Mouse (Mus musculus): ENCODE measurements around the gene Tceal1. TPM values are rescaled to one million over a fixed set of nuclear protein-coding genes. Genes with fewer than 3 reads are reported as not detected.

Tceal1 gene
- total and polyA plus RNA-seq, 3 experiments = 0.08 TPM; not detected in 2

GRCm38 (mm10) chrX:136742241-136742640 lies 34.5 kb downstream of the Tceal1 start:
- peak overlapping the region; percentile 96 for H3K27ac ChIP-seq (ENCODE audit: insufficient read depth, low read depth)
- no peaks in the 10 kb centered on the region for H3K9me3 ChIP-seq (replicated peaks; ENCODE audit: low read length)
- peak overlapping the region; percentile 80 for H3K9ac ChIP-seq (ENCODE audit: insufficient read depth, low read depth)
- in situ Hi-C loops (cut with MboI; ENCODE audit: low pct_ligation_motif_present, low pct_unique_long_range_greater_than_20kb, low sequenced_read_pairs) (loop anchor here (10.0 to 25.0 kb wide), 2 partner anchors 117 to 270 kb away; no protein-coding TSS in a partner anchor), dilution Hi-C loops (cut with MboI; ENCODE audit: extremely low pct_ligation_motif_present, extremely low pct_unique_long_range_greater_than_20kb, low sequenced_read_pairs) (no loop called here)
- peak overlapping the region; percentile 75 for H3K4me2 ChIP-seq (ENCODE audit: insufficient read depth, low read depth, poor library complexity, severe bottlenecking)
- no peaks in the 10 kb centered on the region for H3K27me3 ChIP-seq (replicated peaks)
- DNase-seq (ENCODE audit: extremely low read depth) = peak; percentile 11
- peak; percentile 43; the same call in 1 of the 2 replicates for TF ChIP-seq CHD1 (IDR thresholded peaks at IDR 0.05; ENCODE audit: low read depth, low read length)
- TF ChIP-seq BHLHE40 (IDR thresholded peaks at IDR 0.05; ENCODE audit: low read depth, low read length) = no peak
- H3K36me3 ChIP-seq (replicated peaks in 1 of 2; ENCODE audit: control insufficient read depth in 1 of 2, insufficient read depth in 1 of 2, low read length in 1 of 2) = peaks cover 3 to 14% of the 10 kb centered on the region in 2 experiments
- H3K4me3 ChIP-seq (replicated peaks in 1 of 3; ENCODE audit: low read depth in 2 of 3, low read length in 2 of 3, poor library complexity in 1 of 3) = peak overlapping the region; percentile 58 to 85 (median 64)
- peaks cover 22% of the 10 kb centered on the region for H3K79me2 ChIP-seq (replicated peaks; ENCODE audit: control insufficient read depth, extremely low read depth, insufficient read depth, poor library complexity, severe bottlenecking)
- peaks cover 0 to 3% of the 10 kb centered on the region in 2 experiments; a peak in 1 of 4 replicates for H3K4me1 ChIP-seq (ENCODE audit: control insufficient read depth in 1 of 2, insufficient read depth in 2 of 2)

GRCm38 (mm10) chrX:136742661-136743103 lies 34.9 kb downstream of the Tceal1 start:
- Histone ChIP-seq H3K9me3 (replicated peaks; ENCODE audit: low read length) (no peaks in the 10 kb centered on the region), H3K79me2 (replicated peaks; ENCODE audit: control insufficient read depth, extremely low read depth, insufficient read depth, poor library complexity, severe bottlenecking) (peaks cover 22% of the 10 kb centered on the region), H3K4me1 (ENCODE audit: control insufficient read depth in 1 of 2, insufficient read depth in 2 of 2) (peaks cover 0 to 3% of the 10 kb centered on the region in 2 experiments; a peak in 1 of 4 replicates), H3K36me3 (replicated peaks in 1 of 2; ENCODE audit: control insufficient read depth in 1 of 2, insufficient read depth in 1 of 2, low read length in 1 of 2) (peaks cover 3 to 16% of the 10 kb centered on the region in 2 experiments), H3K4me2 (ENCODE audit: insufficient read depth, low read depth, poor library complexity, severe bottlenecking) (peak overlapping the region; percentile 75), H3K9ac (ENCODE audit: insufficient read depth, low read depth) (peak overlapping the region; percentile 80), H3K27me3 (replicated peaks) (no peaks in the 10 kb centered on the region), H3K27ac (ENCODE audit: insufficient read depth, low read depth) (peak overlapping the region; percentile 96; the same call in 1 of the 2 replicates), H3K4me3 (replicated peaks in 1 of 3; ENCODE audit: low read depth in 2 of 3, low read length in 2 of 3, poor library complexity in 1 of 3) (peak overlapping the region; percentile 58 to 85 (median 64))
- DNase-seq (ENCODE audit: extremely low read depth) = peak; percentile 71
- dilution Hi-C loops (cut with MboI; ENCODE audit: extremely low pct_ligation_motif_present, extremely low pct_unique_long_range_greater_than_20kb, low sequenced_read_pairs) = no loop called here
- TF ChIP-seq SMC3 (IDR thresholded peaks at IDR 0.05; ENCODE audit: low read depth, low read length) (peak; percentile 17), USF1 (IDR thresholded peaks at IDR 0.05; ENCODE audit: low read depth, low read length) (no peak), CTCF (conservative IDR thresholded peaks at IDR 0.05 in 1 of 2, IDR thresholded peaks at IDR 0.05 in 1 of 2; ENCODE audit: low read depth in 2 of 2, low read length in 2 of 2) (peak; percentile 28 to 65; a peak in 2 of 4 replicates), TBP (conservative IDR thresholded peaks at IDR 0.05; ENCODE audit: low read depth, low read length) (no peak), ZNF384 (IDR thresholded peaks at IDR 0.05; ENCODE audit: low read depth, low read length) (peak; percentile 74), RAD21 (IDR thresholded peaks at IDR 0.05; ENCODE audit: low read depth, low read length) (peak; percentile 56), JUND (conservative IDR thresholded peaks at IDR 0.05; ENCODE audit: low read depth, low read length) (no peak)
- in situ Hi-C loops (cut with MboI; ENCODE audit: low pct_ligation_motif_present, low pct_unique_long_range_greater_than_20kb, low sequenced_read_pairs) = loop anchor here (10.0 to 25.0 kb wide), 2 partner anchors 118 to 270 kb away; no protein-coding TSS in a partner anchor

- peak within 1 kb of the TSS; percentile 80 for H3K9ac ChIP-seq (ENCODE audit: insufficient read depth, low read depth)
- peak within 1 kb of the TSS; percentile 75 for H3K4me2 ChIP-seq (ENCODE audit: insufficient read depth, low read depth, poor library complexity, severe bottlenecking)
- in situ Hi-C loops (cut with MboI; ENCODE audit: low pct_ligation_motif_present, low pct_unique_long_range_greater_than_20kb, low sequenced_read_pairs) = loop anchor here (10.0 to 25.0 kb wide), 2 partner anchors 119 to 269 kb away; no protein-coding TSS in a partner anchor
- H3K4me3 ChIP-seq (replicated peaks in 1 of 3; ENCODE audit: low read depth in 2 of 3, low read length in 2 of 3, poor library complexity in 1 of 3) = peak within 1 kb of the TSS; percentile 58 to 85 (median 64)
- TF ChIP-seq SMC3 (IDR thresholded peaks at IDR 0.05; ENCODE audit: low read depth, low read length) (no peak), EP300 (IDR thresholded peaks at IDR 0.05; ENCODE audit: low read length) (no peak), CHD1 (IDR thresholded peaks at IDR 0.05; ENCODE audit: low read depth, low read length) (no peak), MAX (IDR thresholded peaks at IDR 0.05; ENCODE audit: low read length) (no peak), MAZ (IDR thresholded peaks at IDR 0.05; ENCODE audit: low read depth, low read length) (no peak), BHLHE40 (IDR thresholded peaks at IDR 0.05; ENCODE audit: low read depth, low read length) (no peak)
- DNase-seq (ENCODE audit: extremely low read depth) = no peak
- H3K27me3 ChIP-seq (replicated peaks) = no peaks in the 10 kb centered on the region
- H3K36me3 ChIP-seq (replicated peaks in 1 of 2; ENCODE audit: control insufficient read depth in 1 of 2, insufficient read depth in 1 of 2, low read length in 1 of 2) = peaks cover 3 to 13% of the 10 kb centered on the region in 2 experiments
- H3K79me2 ChIP-seq (replicated peaks; ENCODE audit: control insufficient read depth, extremely low read depth, insufficient read depth, poor library complexity, severe bottlenecking) = peaks cover 18% of the 10 kb centered on the region
- peaks cover 0 to 3% of the 10 kb centered on the region in 2 experiments; a peak in 1 of 4 replicates for H3K4me1 ChIP-seq (ENCODE audit: control insufficient read depth in 1 of 2, insufficient read depth in 2 of 2)
- dilution Hi-C loops (cut with MboI; ENCODE audit: extremely low pct_ligation_motif_present, extremely low pct_unique_long_range_greater_than_20kb, low sequenced_read_pairs) = no loop called here
- H3K27ac ChIP-seq (ENCODE audit: insufficient read depth, low read depth) = peak within 1 kb of the TSS; percentile 96; the same call in 1 of the 2 replicates
- no peaks in the 10 kb centered on the region for H3K9me3 ChIP-seq (replicated peaks; ENCODE audit: low read length)
These were observed 35.7 kb downstream of the Tceal1 start, which contains the start of gene Morf4l2 for GRCm38 (mm10) chrX:136743459-136743858. Gene Morf4l2 (minus strand): TSS chrX:136743690.

Data from CH12.LX (cell line).